Mouse (Mus musculus) ES-E14 (cell line): ENCODE results near the gene Ppp2r5c.

Experiments used
- CHD2 ChIP-seq: IDR thresholded peaks from 2 replicates; pipeline ENCODE4 v1.6.1; 2014; ENCODE audit warnings: mild to moderate bottlenecking, low read depth, low read length, inconsistent platforms
- HCFC1 ChIP-seq: IDR thresholded peaks from 2 replicates; pipeline ENCODE4 v1.6.1; 2012; ENCODE audit warnings: low read length, inconsistent platforms, borderline replicate concordance; ENCODE audit not compliant: insufficient read depth
- MAFK ChIP-seq: IDR thresholded peaks from 2 replicates; pipeline ENCODE4 v1.6.1; 2014; ENCODE audit warnings: mild to moderate bottlenecking, low read depth, low read length, inconsistent platforms; ENCODE audit not compliant: insufficient read depth
- ZNF384 ChIP-seq: IDR thresholded peaks from 2 replicates; pipeline ENCODE4 v1.6.1; 2012; ENCODE audit warnings: low read depth, low read length, inconsistent platforms

- TF ChIP-seq MAFK, result no peak
- no peak for TF ChIP-seq HCFC1
- no peak for TF ChIP-seq CHD2
- TF ChIP-seq ZNF384, result no peak
These were observed 17.5 kb upstream of the Ppp2r5c start for GRCm38 (mm10) chr12:110429340-110429973.
